Mouse (Mus musculus): ENCODE results near the gene Treml2.

GRCm38 (mm10) chr17:48340267-48340666, 41.0 kb downstream of the Treml2 start:
- TF ChIP-seq CTCF (IDR thresholded peaks at IDR 0.05; ENCODE audit: insufficient read depth, low read depth, low read length) (no peak), POLR2A (IDR thresholded peaks at IDR 0.05; ENCODE audit: insufficient read depth, low read depth, low read length) (no peak)
